Mouse (Mus musculus) intestine, embryonic 16.5 days (tissue): ENCODE data around the gene Phtf2. TPM values are rescaled to one million over a fixed set of nuclear protein-coding genes. Genes with fewer than 3 reads are reported as not detected.

ENCODE experiments used
- ATAC-seq: fragments of 200-750 bp; cut with Nextera tagmentation; 2 replicates; pipeline ENCODE4 v1.8.0; 2017; ENCODE audit warnings: moderate TSS enrichment, moderate library complexity
- H3K27ac ChIP-seq: fragments of 300-500 bp; sonication (generic); 2 replicates; pipeline ENCODE4 v1.5.1; 2014; ENCODE audit warnings: mild to moderate bottlenecking, low read length
- H3K27me3 ChIP-seq: fragments of 300-500 bp; sonication (generic); replicated peaks from 2 replicates; pipeline ENCODE4 v1.6.1; 2014; ENCODE audit warnings: low read length, control low read depth, mixed read lengths; ENCODE audit not compliant: control insufficient read depth, insufficient read depth
- H3K36me3 ChIP-seq: fragments of 300-500 bp; sonication (generic); 2 replicates; pipeline ENCODE4 v1.6.1; 2014; ENCODE audit warnings: low read length, control low read depth; ENCODE audit not compliant: control insufficient read depth, insufficient read depth
- H3K4me1 ChIP-seq: fragments of 300-500 bp; sonication (generic); 2 replicates; pipeline ENCODE4 v1.6.1; 2014; ENCODE audit warnings: low read length, control low read depth, mixed read lengths; ENCODE audit not compliant: control insufficient read depth, insufficient read depth
- H3K4me2 ChIP-seq: fragments of 300-500 bp; sonication (generic); 2 replicates; pipeline ENCODE4 v1.6.1; 2014; ENCODE audit warnings: low read depth, low read length, control low read depth
- H3K4me3 ChIP-seq: fragments of 300-500 bp; sonication (generic); 2 replicates; pipeline ENCODE4 v1.5.1; 2014; ENCODE audit warnings: mild to moderate bottlenecking, low read length
- H3K9ac ChIP-seq: fragments of 300-500 bp; sonication (generic); 2 replicates; pipeline ENCODE4 v1.6.1; 2014; ENCODE audit warnings: low read depth, low read length
- H3K9me3 ChIP-seq: fragments of 300-500 bp; sonication (generic); 2 replicates; pipeline ENCODE4 v1.6.1; 2016; ENCODE audit warnings: low read length, control low read depth; ENCODE audit not compliant: control insufficient read depth
- WGBS: fragments of 180-500 bp; shearing (Covaris S2); extraction: QIAGEN DNeasy Blood & Tissue Kit; methylation state at CpG from one replicate; pipeline ENCODE4 v1.1.7; 2014; 5-methylcytosine and 5-hydroxymethylcytosine counted together
- polyA plus RNA-seq: library from polyadenylated mRNA; unstranded; fragments of >200 nt; fragmentation: Nextera tagmentation; extraction: Ambion mirVana; gene quantifications from 2 replicates; pipeline ENCODE4 v1.2.1, GENCODE M21; 2015

Phtf2 gene
- polyA plus RNA-seq, 1 experiment from 2014 or later, result 6.1 TPM

GRCm38 (mm10) chr5:20753963-20754362 is 128.0 kb downstream of the Phtf2 start:
- Histone ChIP-seq H3K36me3 (no peaks in the 10 kb centered on the region), H3K4me3 (no peak overlapping the region), H3K9me3 (no peaks in the 10 kb centered on the region), H3K27me3 (no peaks in the 10 kb centered on the region), H3K4me1 (no peaks in the 10 kb centered on the region), H3K4me2 (no peak overlapping the region), H3K9ac (no peak overlapping the region), H3K27ac (no peak overlapping the region)
- WGBS, result 79% methylated on average over 5 of the region's 5 CpGs
- ATAC-seq, result no peak

DNA sequence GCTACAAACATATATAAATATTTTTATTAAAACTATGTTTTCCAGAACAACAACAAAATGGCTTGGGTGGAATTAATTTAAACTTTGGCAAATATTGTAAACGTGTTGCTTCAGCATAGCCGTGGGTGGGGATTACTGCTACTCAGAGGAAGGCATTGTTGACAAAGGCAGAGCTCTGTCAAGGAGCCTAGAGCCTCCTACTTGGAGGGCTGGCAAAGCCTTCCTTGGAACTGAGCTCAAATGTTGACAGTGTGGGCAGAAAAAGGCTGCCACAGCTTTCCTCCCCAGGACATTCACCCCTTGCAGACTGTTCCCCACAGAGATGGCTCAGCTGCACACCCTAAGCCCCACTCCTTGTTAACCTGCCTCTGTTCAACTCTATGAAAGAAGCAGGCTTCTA is 128.8 kb downstream of the Phtf2 start:
- Histone ChIP-seq H3K27ac (no peak overlapping the region), H3K4me3 (no peak overlapping the region), H3K9me3 (no peaks in the 10 kb centered on the region), H3K36me3 (no peaks in the 10 kb centered on the region), H3K4me1 (no peaks in the 10 kb centered on the region), H3K9ac (no peak overlapping the region), H3K4me2 (no peak overlapping the region), H3K27me3 (no peaks in the 10 kb centered on the region)
- no peak for ATAC-seq
- WGBS, result 32% methylated on average over 2 of the region's 2 CpGs

DNA sequence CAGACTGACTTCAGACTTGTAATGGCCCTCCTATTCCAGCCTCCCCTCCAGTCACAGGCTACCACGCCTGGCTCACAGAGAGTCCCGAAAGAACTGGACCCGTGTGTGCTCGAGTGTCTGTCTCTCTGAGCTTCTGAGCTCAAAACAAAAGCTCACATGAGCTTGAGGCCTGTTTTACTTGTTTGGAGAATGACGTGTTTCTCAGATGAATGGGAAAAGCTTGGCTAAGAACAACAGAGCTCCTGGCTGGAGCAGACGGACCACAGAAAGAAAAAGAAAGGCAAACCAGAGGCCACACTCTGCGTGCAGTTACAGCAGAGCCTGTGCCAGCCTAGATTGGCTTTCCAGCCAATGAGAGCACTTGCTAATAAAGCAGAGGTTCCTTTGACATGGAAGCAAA is 130.2 kb downstream of the Phtf2 start:
- H3K4me3 ChIP-seq, result no peak overlapping the region
- no peaks in the 10 kb centered on the region for H3K9me3 ChIP-seq
- WGBS, result 55% methylated on average over 7 of the region's 7 CpGs
- H3K36me3 ChIP-seq, result no peaks in the 10 kb centered on the region
- H3K27ac ChIP-seq, result no peak overlapping the region
- no peaks in the 10 kb centered on the region for H3K27me3 ChIP-seq
- H3K4me1 ChIP-seq, result no peaks in the 10 kb centered on the region
- ATAC-seq, result no peak
- H3K4me2 ChIP-seq, result no peak overlapping the region
- H3K9ac ChIP-seq, result no peak overlapping the region

DNA sequence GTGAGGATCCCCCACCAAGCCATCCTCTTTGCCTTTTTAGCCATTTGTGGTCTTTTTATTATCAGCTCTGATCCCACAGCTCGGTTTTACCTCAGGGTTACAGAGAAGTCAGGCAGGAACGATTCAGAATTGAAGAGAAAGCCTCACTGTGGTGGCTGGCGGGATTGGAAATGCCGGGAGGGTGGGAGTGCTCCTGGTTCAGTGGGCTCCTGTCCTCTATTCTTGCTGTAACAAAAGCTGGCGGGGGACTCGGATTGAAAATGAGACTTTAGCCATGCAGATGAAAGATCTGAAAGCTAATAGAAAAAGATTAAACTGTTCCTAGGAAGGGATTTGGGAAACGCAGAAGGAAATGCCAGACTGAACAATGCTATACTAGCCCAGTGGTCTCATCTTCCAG is 130.9 kb downstream of the Phtf2 start:
- Histone ChIP-seq H3K9me3 (no peaks in the 10 kb centered on the region), H3K4me2 (no peak overlapping the region), H3K4me1 (no peaks in the 10 kb centered on the region), H3K27ac (no peak overlapping the region), H3K9ac (no peak overlapping the region), H3K27me3 (no peaks in the 10 kb centered on the region), H3K4me3 (no peak overlapping the region), H3K36me3 (no peaks in the 10 kb centered on the region)
- no peak for ATAC-seq
- WGBS, result 74% methylated on average over 7 of the region's 7 CpGs

DNA sequence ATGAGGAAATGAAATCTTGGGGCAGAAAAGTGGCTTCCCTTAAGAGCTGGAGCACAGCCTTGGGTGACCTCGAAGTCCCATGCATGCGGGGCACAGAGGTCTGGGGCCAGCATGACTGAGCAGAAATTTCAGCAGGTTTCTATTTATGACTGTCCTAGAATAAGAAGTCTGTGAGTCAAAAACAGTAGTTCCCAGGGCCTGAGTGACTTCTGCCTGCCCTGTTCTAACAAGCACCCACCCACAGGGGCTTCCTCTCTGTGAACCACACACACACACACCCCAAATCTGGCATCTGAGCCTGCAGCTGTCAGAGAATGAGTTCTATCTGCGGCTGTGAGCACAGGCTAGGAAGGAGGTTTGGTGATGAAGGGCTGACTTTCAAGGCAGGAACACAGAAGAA is 132.4 kb downstream of the Phtf2 start:
- no peak overlapping the region for H3K4me3 ChIP-seq
- no peaks in the 10 kb centered on the region for H3K27me3 ChIP-seq
- no peak for ATAC-seq
- no peak overlapping the region for H3K4me2 ChIP-seq
- no peaks in the 10 kb centered on the region for H3K36me3 ChIP-seq
- H3K9me3 ChIP-seq, result no peaks in the 10 kb centered on the region
- no peak overlapping the region for H3K9ac ChIP-seq
- no peak overlapping the region for H3K27ac ChIP-seq
- 80% methylated on average over 3 of the region's 3 CpGs for WGBS
- H3K4me1 ChIP-seq, result no peaks in the 10 kb centered on the region

DNA sequence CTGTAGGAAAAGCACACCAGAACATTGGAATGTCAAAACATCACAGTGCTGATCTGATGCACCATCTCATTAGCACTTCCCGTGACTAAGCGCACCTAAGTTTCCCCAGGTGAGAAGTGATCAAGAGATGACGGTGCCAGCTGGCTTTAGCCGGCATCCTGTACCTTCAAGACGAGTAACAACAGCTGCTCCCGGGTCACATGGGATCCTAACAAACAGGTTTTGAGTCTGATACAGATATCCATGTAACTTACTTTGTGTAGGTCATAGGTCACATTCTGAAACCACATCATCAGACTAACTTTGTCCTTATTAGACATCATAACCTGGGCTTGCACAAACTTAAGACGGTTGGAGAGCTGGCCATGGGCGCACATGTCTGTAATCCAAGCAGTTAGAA is 133.1 kb downstream of the Phtf2 start:
- Histone ChIP-seq H3K27ac (no peak overlapping the region), H3K36me3 (no peaks in the 10 kb centered on the region), H3K4me3 (no peak overlapping the region), H3K9me3 (no peaks in the 10 kb centered on the region), H3K4me1 (no peaks in the 10 kb centered on the region), H3K4me2 (no peak overlapping the region), H3K27me3 (no peaks in the 10 kb centered on the region), H3K9ac (no peak overlapping the region)
- ATAC-seq, result no peak
- 88% methylated on average over 8 of the region's 8 CpGs for WGBS

DNA sequence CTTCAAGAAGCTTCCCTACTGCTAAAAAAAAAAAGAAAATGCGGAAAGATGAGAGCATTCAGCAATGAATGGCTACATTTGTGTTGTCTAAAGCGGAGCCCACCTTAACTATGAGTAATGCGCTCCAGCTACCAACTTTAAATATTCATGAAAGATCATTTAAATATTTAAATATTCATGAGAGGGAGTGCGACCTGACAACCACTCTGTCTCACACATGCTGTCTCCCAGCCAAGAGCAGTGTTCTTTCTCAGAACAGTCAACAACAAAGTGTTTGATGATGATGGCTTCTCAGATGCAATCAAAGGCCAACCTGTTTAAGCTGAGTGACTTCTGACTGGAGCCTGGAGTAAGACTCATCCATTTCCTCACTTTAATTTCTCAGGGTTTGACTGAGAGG is 133.8 kb downstream of the Phtf2 start:
- Histone ChIP-seq H3K27me3 (no peaks in the 10 kb centered on the region), H3K9me3 (no peaks in the 10 kb centered on the region), H3K4me2 (no peak overlapping the region), H3K9ac (no peak overlapping the region), H3K4me3 (no peak overlapping the region), H3K4me1 (no peaks in the 10 kb centered on the region), H3K27ac (no peak overlapping the region), H3K36me3 (no peaks in the 10 kb centered on the region)
- 74% methylated on average over 4 of the region's 4 CpGs for WGBS
- ATAC-seq, result no peak

GRCm38 (mm10) chr5:20741936-20742335 is 140.0 kb downstream of the Phtf2 start:
- 89% methylated on average over 8 of the region's 8 CpGs for WGBS
- Histone ChIP-seq H3K9me3 (no peaks in the 10 kb centered on the region), H3K36me3 (no peaks in the 10 kb centered on the region), H3K9ac (no peak overlapping the region), H3K4me1 (no peaks in the 10 kb centered on the region), H3K27me3 (no peaks in the 10 kb centered on the region), H3K4me2 (no peak overlapping the region), H3K4me3 (no peak overlapping the region), H3K27ac (no peak overlapping the region)
- ATAC-seq, result no peak

- Histone ChIP-seq H3K27me3 (no peaks in the 10 kb centered on the region), H3K4me3 (no peak overlapping the region), H3K4me1 (no peaks in the 10 kb centered on the region), H3K27ac (no peak overlapping the region), H3K9me3 (no peaks in the 10 kb centered on the region), H3K36me3 (no peaks in the 10 kb centered on the region), H3K9ac (no peak overlapping the region), H3K4me2 (no peak overlapping the region)
- ATAC-seq, result peak; percentile 28; the same call in 1 of the 2 replicates
- WGBS, result 65% methylated on average over 6 of the region's 6 CpGs
Measured at GRCm38 (mm10) chr5:20741193-20741592, 140.7 kb downstream of the Phtf2 start.

DNA sequence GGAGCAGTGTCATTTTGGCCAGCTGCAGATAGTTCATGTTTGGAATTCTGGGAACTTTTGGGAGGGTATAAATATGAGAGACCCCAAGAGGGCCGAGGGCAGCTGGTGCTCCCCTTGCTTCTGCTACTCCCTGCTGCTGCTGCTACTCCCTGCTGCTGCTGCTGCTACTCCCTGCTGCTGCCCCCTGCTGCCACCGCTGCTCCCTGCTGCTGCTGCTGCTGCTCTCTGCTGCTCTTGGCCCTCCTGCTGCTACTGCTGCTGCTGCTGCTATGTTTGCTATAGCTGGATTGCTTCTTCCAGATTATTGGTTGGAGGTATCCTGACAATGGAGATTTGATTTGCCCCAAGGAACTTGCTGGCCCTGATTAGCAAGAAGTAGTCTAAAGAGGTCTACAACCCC is 143.1 kb downstream of the Phtf2 start:
- 50% methylated on average over 2 of the region's 2 CpGs for WGBS
- H3K4me2 ChIP-seq, result no peak overlapping the region
- no peaks in the 10 kb centered on the region for H3K36me3 ChIP-seq
- no peak overlapping the region for H3K4me3 ChIP-seq
- no peaks in the 10 kb centered on the region for H3K4me1 ChIP-seq
- no peaks in the 10 kb centered on the region for H3K27me3 ChIP-seq
- H3K27ac ChIP-seq, result no peak overlapping the region
- no peak overlapping the region for H3K9ac ChIP-seq
- no peaks in the 10 kb centered on the region for H3K9me3 ChIP-seq
- no peak for ATAC-seq
